Mouse (Mus musculus) ovary, adult 18-20 months (tissue): ENCODE measurements around the gene Fndc4.

Experiments
- DNase-seq: peaks from one replicate; pipeline ENCODE4 v3.0.0; 2022; ENCODE audit warnings: low spot score, mixed read lengths

Gene Fndc4

GRCm38 (mm10) chr5:31255971-31256370, 39.9 kb downstream of the Fndc4 start:
- DNase-seq, result no peak

- no peak for DNase-seq
Observed at GRCm38 (mm10) chr5:31255381-31255780, 40.5 kb downstream of the Fndc4 start.

GRCm38 (mm10) chr5:31254901-31255300, 41.0 kb downstream of the Fndc4 start:
- no peak for DNase-seq

GRCm38 (mm10) chr5:31254452-31254851, 41.4 kb downstream of the Fndc4 start:
- DNase-seq, result no peak

- no peak for DNase-seq
Observed at GRCm38 (mm10) chr5:31253806-31254205, 42.1 kb downstream of the Fndc4 start.

GRCm38 (mm10) chr5:31252795-31253545, 42.9 kb downstream of the Fndc4 start:
- no peak for DNase-seq

- DNase-seq, result no peak
Observed at GRCm38 (mm10) chr5:31252151-31252550, 43.7 kb downstream of the Fndc4 start.

- no peak for DNase-seq
Observed at GRCm38 (mm10) chr5:31251541-31252101, 44.3 kb downstream of the Fndc4 start, which contains the start of gene Krtcap3. TSS of gene Krtcap3 (plus strand) at chr5:31251691.

GRCm38 (mm10) chr5:31250716-31251115, 45.2 kb downstream of the Fndc4 start:
- DNase-seq, result no peak
